Mouse (Mus musculus) small intestine, adult 2 months (tissue): ENCODE data around the gene Fezf1.

Experiments
- CTCF ChIP-seq: fragments of 200-500 bp; IDR thresholded peaks from 2 replicates; pipeline ENCODE4 v1.5.1; 2012; ENCODE audit warnings: low read depth, mild to moderate bottlenecking, control low read depth, inconsistent platforms, low read length, moderate library complexity, mixed read lengths; ENCODE audit not compliant: insufficient replicate concordance, insufficient read length; ENCODE audit errors: extremely low read depth
- POLR2A ChIP-seq: fragments of 200-500 bp; IDR thresholded peaks from 2 replicates; pipeline ENCODE4 v1.6.1; 2012; ENCODE audit warnings: low read depth, mild to moderate bottlenecking, control low read depth, inconsistent platforms, low read length, moderate library complexity

GRCm38 (mm10) chr6:23260738-23261050 is 12.5 kb upstream of the Fezf1 start:
- TF ChIP-seq POLR2A = no peak
- no peak for TF ChIP-seq CTCF
